Mouse (Mus musculus): ENCODE measurements at regions not wholly inside any gene's neighbourhood (a gene's known extent, or its start where the extent isn't known, plus 50 kb on each side); places are given as distances from the start of the nearest gene placed in this dataset.
A peak's percentile ranks its signal among the peaks of the same experiment; 100 is the strongest.

GRCm38 (mm10) chr3:42661956-42662355 is 919.5 kb downstream of the D3Ertd751e start:
- DNase-seq (ENCODE audit: extremely low spot score in 1 of 2, low spot score in 1 of 2): no peak

DNA sequence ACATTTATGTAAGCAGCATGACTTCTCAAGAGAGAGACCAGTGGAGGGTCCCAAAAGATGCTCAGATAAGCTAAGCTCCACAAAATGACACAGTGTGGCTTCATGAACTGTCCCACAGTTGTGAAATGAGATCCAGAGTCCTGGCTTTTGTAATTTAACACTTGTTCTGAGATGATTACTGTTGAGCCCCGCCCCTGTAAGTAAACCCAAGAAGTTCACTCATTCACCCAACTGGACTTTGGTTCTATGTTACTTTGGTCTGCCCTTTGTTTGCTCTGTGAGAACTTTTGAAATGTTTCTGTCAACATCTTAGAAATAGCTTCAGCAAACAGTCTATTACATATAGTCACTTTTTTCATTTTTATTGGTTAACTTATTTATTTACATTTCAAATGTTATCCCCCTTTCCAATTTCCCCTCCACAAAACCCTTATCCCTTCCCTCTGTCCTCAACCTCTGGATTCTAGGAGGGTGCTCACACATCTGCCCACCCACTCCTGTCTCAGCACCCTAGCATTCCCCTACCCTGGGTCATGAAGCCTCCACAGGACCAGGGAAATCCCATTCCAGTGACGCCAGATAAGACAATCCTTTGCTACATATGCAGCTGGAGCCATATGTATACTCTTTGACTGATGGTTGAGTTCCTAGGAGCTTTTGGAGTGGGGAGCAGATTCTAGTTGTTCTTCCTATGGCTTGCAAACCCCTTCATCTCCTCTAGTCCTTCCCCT is 934.4 kb downstream of the D3Ertd751e start:
- no peak for DNase-seq (ENCODE audit: extremely low spot score in 1 of 2, low spot score in 1 of 2)

- peak in 1 of 2 experiments; percentile 17 for DNase-seq (ENCODE audit: extremely low spot score in 1 of 2, low spot score in 1 of 2)
These were observed 952.3 kb downstream of the D3Ertd751e start for GRCm38 (mm10) chr3:42694726-42695125.

DNA sequence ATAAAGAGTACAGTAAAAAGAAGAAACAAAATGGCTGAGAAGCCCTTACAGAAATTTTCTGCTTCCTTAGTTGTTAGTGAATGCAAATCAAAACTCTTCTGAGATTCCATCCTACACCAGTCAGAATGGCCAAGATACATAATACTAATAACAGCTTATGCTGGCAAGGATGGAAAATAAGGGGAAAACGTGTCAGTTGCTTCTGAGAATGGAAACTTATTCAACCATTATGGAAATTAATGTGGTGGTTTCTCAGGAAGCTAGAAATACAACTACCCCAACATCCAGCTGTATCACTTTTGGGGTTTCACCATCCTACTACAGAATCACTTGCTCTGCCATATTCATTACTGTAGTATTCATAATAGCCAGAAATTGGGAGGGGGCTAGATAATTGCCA is 996.5 kb downstream of the D3Ertd751e start:
- DNase-seq (ENCODE audit: extremely low spot score in 1 of 2, low spot score in 1 of 2): no peak

- DNase-seq (ENCODE audit: extremely low spot score in 1 of 2, low spot score in 1 of 2): no peak
These were observed 1010.7 kb downstream of the D3Ertd751e start for GRCm38 (mm10) chr3:42753130-42753529.

DNA sequence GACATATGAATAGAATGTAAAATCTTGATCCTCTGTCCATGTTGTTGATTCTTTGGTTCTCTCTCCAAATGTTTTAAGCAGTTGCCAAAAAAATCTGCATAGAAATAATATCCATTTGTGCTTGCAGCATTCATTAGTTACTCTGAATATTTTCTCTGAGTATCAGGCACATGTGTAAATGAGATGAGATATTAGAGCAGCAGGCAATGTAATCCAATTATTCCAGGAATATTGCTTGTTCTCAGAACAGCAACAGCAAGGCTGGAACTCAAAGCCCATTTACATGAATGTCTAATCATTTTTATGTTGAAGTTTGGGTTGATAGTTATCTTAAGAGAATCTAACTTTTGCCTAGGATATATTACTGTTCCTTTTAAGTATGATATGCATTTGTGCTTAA is 1014.9 kb downstream of the D3Ertd751e start:
- DNase-seq (ENCODE audit: extremely low spot score in 1 of 2, low spot score in 1 of 2): no peak

DNA sequence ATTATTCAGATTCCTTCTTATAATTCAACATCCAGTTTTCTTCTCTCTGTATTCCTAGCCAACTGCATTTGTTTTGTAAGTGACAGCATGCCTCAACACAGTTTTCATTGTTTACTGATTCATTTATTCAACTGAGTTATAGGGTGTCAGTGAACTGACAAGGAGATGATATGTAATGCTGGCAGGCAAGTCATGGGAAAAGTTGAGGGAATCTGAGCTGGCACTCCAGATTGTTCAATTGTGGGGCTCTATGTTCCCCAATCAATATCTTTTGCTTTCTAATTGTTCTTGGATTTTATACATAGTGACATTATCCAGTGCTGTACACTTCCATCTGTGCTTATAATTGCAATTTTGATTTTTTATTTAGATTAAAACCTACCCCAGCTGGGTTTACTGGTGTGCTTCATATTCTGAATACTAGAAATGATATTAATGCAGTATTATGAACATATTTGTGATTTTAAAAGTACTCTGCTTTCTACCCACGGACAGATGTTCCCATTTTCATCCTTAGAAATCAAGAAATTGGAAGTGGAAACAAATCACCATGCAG is 1015.5 kb downstream of the D3Ertd751e start:
- no peak for DNase-seq (ENCODE audit: extremely low spot score in 1 of 2, low spot score in 1 of 2)

- no peak for DNase-seq (ENCODE audit: extremely low spot score in 1 of 2, low spot score in 1 of 2)
These were observed 1019.8 kb downstream of the D3Ertd751e start for GRCm38 (mm10) chr3:42762205-42762604.

DNA sequence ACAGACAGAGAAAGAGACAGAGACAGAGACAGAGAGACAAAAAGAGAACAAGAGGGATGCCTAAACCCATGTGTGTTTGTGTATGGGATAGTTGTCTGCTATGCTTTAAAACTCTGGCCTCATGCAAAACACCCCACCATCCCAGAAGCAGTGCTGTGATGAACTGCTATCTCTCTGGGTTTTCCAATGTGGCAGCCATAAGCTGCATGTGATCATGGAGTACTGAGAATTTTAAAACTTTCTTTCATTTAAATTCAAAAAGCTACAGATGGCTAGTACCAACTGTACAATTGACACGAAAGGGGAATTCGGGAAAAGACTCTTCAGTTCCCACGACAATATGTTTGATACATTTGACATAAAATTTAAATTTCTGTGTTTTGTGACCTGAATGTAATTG is 1041.1 kb downstream of the D3Ertd751e start:
- DNase-seq (ENCODE audit: extremely low spot score in 1 of 2, low spot score in 1 of 2): peak in 1 of 2 experiments; percentile 4

GRCm38 (mm10) chr3:42784203-42784602 is 1041.8 kb downstream of the D3Ertd751e start:
- peak in 1 of 2 experiments; percentile 27 for DNase-seq (ENCODE audit: extremely low spot score in 1 of 2, low spot score in 1 of 2)

- no peak for DNase-seq (ENCODE audit: extremely low spot score in 1 of 2, low spot score in 1 of 2)
These were observed 1048.0 kb downstream of the D3Ertd751e start for GRCm38 (mm10) chr3:42790415-42790814.

DNA sequence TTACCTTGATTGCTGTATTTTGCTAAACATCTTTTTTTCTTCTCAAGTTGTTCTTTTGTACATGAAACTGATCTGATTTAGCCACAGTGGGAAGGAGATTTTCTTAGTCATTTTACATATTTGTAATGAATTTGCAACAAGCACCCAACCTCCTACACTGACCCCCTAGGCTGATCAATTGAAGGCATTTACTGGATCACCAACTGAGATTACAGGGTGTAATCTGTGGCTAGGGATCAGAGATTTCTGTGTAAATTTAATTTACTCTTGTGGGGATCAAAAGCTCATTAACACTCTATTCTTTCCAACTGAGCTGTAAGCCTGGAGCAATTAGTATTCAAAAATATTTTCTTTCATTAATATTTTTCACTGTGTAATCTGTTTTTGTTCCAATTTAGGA is 1049.5 kb downstream of the D3Ertd751e start:
- DNase-seq (ENCODE audit: extremely low spot score in 1 of 2, low spot score in 1 of 2): no peak

DNA sequence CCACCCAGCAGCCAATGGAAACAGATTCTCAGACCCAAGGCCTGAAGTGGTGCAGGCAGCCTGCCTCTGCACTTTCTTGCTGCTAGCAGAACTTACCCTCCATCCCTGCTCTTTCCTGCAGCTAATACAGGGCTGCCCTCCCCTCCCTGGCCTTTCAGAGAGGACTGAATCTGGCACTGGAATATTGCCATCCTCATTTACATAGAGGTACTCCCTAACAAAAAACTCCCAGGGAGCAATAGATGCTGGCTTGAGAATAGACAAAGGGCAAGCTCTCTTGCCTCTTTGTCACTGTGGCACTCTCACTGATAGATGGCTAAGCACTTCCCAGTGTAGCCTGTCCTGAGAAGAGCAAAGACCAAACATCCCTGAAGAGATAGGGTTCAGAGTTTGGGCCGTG is 1088.0 kb downstream of the D3Ertd751e start:
- DNase-seq (ENCODE audit: extremely low spot score in 1 of 2, low spot score in 1 of 2): no peak

DNA sequence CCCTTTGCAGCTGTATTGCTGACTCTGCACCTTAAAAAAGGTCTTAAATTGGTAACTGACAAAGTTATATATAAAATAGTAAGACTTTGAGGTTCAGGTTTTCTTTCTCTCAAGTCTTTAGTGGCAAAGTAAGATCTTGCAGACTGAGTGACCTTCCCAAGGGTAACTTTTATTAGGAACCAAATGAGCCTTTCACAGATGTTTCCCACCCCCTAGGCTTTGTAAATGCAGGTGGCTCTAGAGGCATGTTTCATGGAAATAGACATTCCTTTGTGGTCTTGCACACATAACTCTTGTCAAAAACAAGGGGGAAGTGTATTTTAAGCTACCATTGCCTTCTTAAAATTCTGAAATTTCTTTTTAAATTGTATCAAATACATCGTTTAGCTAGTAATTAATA is 1125.0 kb downstream of the D3Ertd751e start:
- no peak for DNase-seq (ENCODE audit: extremely low spot score in 1 of 2, low spot score in 1 of 2)

DNA sequence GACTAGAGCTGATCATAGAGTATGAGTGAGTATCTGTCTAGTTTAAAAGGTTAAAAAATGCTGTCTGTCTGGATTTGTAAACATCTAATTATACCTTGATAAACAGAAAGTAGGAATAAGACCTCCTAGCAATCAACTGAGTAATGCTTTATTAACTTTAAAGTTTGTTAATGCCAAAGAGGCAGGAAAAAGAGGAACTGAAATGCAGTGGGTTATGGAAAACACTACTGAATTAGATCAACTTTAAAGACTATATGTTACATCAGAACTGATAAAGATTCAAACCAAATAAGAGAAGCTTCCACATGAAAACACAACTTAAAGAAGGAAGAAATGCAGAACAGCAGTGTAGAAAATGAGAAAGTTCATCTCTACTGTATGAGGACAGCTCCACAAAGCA is 1136.6 kb downstream of the D3Ertd751e start:
- no peak for DNase-seq (ENCODE audit: extremely low spot score in 1 of 2, low spot score in 1 of 2)

- no peak for DNase-seq (ENCODE audit: extremely low spot score in 1 of 2, low spot score in 1 of 2)
These were observed 1142.1 kb downstream of the D3Ertd751e start for GRCm38 (mm10) chr3:42884481-42884880.

DNA sequence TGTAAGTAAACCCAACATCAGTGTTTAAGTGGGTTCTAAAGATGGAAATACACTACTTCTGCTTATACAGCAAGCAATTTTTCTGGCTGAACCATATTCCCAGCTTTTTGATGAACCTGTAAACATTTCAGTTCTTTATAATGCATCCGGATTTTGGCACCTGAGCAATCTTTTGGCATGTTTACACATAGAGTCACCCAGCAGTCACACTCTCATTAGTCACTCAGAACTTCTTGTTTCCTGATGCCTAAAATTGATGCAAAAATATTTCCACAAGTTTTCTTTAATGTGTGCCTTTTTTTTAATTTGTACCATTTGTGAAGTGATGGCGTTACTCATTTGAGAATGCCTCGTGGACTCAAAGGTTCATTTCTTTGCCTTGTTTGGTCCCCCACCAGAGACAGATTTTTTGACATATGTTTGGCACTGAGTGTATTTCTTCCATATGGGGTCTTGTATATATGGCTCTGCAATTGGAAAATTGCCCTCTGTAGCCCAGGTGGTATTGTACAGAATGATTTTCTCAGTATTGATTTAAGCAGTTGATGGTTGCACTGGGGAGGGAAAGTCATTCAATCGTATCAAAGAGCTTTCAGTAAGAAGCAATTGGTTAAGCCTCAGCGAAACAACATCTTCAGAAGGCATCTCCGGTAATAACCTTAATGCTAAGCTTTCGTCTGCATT is 1149.7 kb downstream of the D3Ertd751e start:
- DNase-seq (ENCODE audit: extremely low spot score in 1 of 2, low spot score in 1 of 2): no peak

GRCm38 (mm10) chr3:42895787-42896186 is 1153.4 kb downstream of the D3Ertd751e start:
- no peak for DNase-seq (ENCODE audit: extremely low spot score in 1 of 2, low spot score in 1 of 2)

GRCm38 (mm10) chr3:42897936-42898335 is 1155.5 kb downstream of the D3Ertd751e start:
- no peak for DNase-seq (ENCODE audit: extremely low spot score in 1 of 2, low spot score in 1 of 2)

GRCm38 (mm10) chr3:42898934-42899333 is 1156.5 kb downstream of the D3Ertd751e start:
- DNase-seq (ENCODE audit: extremely low spot score in 1 of 2, low spot score in 1 of 2): no peak

DNA sequence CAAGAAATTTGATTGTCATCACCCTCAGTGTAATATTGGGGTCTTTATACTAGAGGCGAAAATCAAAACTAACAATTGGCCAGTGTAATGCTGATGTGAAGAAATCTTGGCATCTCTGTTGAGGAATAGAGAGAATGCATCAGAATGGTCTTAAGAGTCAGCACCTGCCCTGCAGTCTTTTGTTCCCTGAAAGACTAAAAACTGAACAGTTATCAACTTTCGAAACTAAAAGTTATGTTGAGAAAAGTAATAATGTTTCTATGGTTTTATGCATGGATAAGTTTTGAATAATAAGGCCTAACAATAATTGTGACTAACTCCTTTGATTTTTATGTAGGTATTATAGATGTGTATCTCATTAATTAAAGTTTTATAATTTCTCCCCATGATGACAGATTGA is 1158.6 kb downstream of the D3Ertd751e start:
- DNase-seq (ENCODE audit: extremely low spot score in 1 of 2, low spot score in 1 of 2): no peak

DNA sequence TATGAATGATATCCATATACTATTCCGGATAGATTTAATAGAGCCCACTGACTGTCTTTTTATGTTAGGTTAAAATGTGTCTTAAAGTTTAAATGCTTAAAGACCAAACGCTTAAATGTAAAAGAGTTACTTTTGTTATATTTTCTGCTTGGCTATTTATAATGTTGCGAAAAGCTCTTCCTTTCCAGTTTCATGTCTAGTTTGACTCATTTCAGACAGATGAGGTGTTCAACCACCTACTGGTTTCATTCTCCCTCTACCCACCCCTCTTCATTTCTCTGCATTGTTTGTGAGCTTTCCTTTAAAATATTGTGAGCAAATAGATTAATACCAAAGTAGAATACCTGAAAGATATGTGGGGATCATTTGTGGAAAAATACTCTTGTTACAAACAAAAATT is 1163.8 kb downstream of the D3Ertd751e start:
- DNase-seq (ENCODE audit: extremely low spot score in 1 of 2, low spot score in 1 of 2): no peak

Data from frontal cortex, adult 2 months (tissue).